Mouse (Mus musculus): ENCODE measurements around the gene Atp4a. TPM values are rescaled to one million over a fixed set of nuclear protein-coding genes. Genes with fewer than 3 reads are reported as not detected.

Gene Atp4a
- not detected in 2 replicates for total RNA-seq (2014; rRNA removed; ENCODE audit: low replicate concordance)
- 0.04 TPM in 1 of 2 replicates, not detected in the other for polyA plus RNA-seq (2015; fragmentation: Nextera tagmentation; extraction: Ambion mirVana)

GRCm38 (mm10) chr7:30711942-30712341, at the start of gene Atp4a:
Gene Atp4a, plus strand, starts transcription at chr7:30712209.
- WGBS: 77% methylated on average over 3 of the region's 3 CpGs
- no peak for DNase-seq (ENCODE audit: low spot score)
- no peak for ATAC-seq (ENCODE audit: insufficient read depth, low read depth)
- H3K27ac ChIP-seq (ENCODE audit: low read depth): no peak within 1 kb of the TSS
- H3K4me2 ChIP-seq (ENCODE audit: low read depth, low read length): no peak within 1 kb of the TSS
- H3K4me1 ChIP-seq (ENCODE audit: control insufficient read depth, insufficient read depth): peaks cover 11% of the 10 kb centered on the region
- TF ChIP-seq EP300 (IDR thresholded peaks at IDR 0.05; ENCODE audit: low read depth): no peak
- no peak for TF ChIP-seq CTCF (IDR thresholded peaks at IDR 0.05; ENCODE audit: low read depth)
- no peaks in the 10 kb centered on the region for H3K9me3 ChIP-seq (replicated peaks; ENCODE audit: control insufficient read depth, low read length)
- H3K4me3 ChIP-seq (ENCODE audit: low read depth, low read length): no peak within 1 kb of the TSS
- H3K9ac ChIP-seq (replicated peaks; ENCODE audit: low read depth, low read length): no peak within 1 kb of the TSS
- H3K27me3 ChIP-seq (ENCODE audit: control insufficient read depth, insufficient read depth, low read length): peaks cover 5% of the 10 kb centered on the region
- H3K36me3 ChIP-seq (replicated peaks; ENCODE audit: control insufficient read depth, insufficient read depth, low read length): no peaks in the 10 kb centered on the region

- WGBS: under 1% methylated on average over 34 of the region's 34 CpGs
- H3K4me3 ChIP-seq (ENCODE audit: low read depth, low read length): peak within 1 kb of the TSS; percentile 70
- 0 out of 2 replicates have a peak within 1 kb of the TSS, but pooled peaks have one; percentile 31 for H3K27ac ChIP-seq (ENCODE audit: low read depth)
- H3K36me3 ChIP-seq (replicated peaks; ENCODE audit: control insufficient read depth, insufficient read depth, low read length): peaks cover 21% of the 10 kb centered on the region
- no peak for TF ChIP-seq CTCF (IDR thresholded peaks at IDR 0.05; ENCODE audit: low read depth)
- TF ChIP-seq EP300 (IDR thresholded peaks at IDR 0.05; ENCODE audit: low read depth): no peak
- H3K9me3 ChIP-seq (replicated peaks; ENCODE audit: control insufficient read depth, low read length): no peaks in the 10 kb centered on the region
- H3K27me3 ChIP-seq (ENCODE audit: control insufficient read depth, insufficient read depth, low read length): no peaks in the 10 kb centered on the region
- H3K4me2 ChIP-seq (ENCODE audit: low read depth, low read length): peak within 1 kb of the TSS; percentile 86
- H3K9ac ChIP-seq (replicated peaks; ENCODE audit: low read depth, low read length): peak within 1 kb of the TSS; percentile 64
- H3K4me1 ChIP-seq (ENCODE audit: control insufficient read depth, insufficient read depth): peaks cover 9% of the 10 kb centered on the region
- peak; percentile 87 for DNase-seq (ENCODE audit: low spot score)
- peak; percentile 97 for ATAC-seq (ENCODE audit: insufficient read depth, low read depth)
Measured at GRCm38 (mm10) chr7:30664529-30665200, 47.3 kb upstream of the Atp4a start, which contains the start of gene Haus5. Gene Haus5, minus strand, starts transcription at chr7:30664994.

- WGBS: under 1% methylated on average over 11 of the region's 11 CpGs
- Histone ChIP-seq H3K36me3 (replicated peaks; ENCODE audit: control insufficient read depth, insufficient read depth, low read length) (peaks cover 15% of the 10 kb centered on the region), H3K9ac (replicated peaks; ENCODE audit: low read depth, low read length) (peak overlapping the region; percentile 64), H3K27me3 (ENCODE audit: control insufficient read depth, insufficient read depth, low read length) (no peaks in the 10 kb centered on the region), H3K9me3 (replicated peaks; ENCODE audit: control insufficient read depth, low read length) (no peaks in the 10 kb centered on the region), H3K4me2 (ENCODE audit: low read depth, low read length) (peak overlapping the region; percentile 86), H3K4me3 (ENCODE audit: low read depth, low read length) (peak overlapping the region; percentile 70), H3K27ac (ENCODE audit: low read depth) (0 out of 2 replicates have a peak overlapping the region, but pooled peaks have one; percentile 31), H3K4me1 (ENCODE audit: control insufficient read depth, insufficient read depth) (peaks cover 9% of the 10 kb centered on the region)
- peak; percentile 27 for DNase-seq (ENCODE audit: low spot score)
- no peak; the same call in 1 of the 2 replicates for ATAC-seq (ENCODE audit: insufficient read depth, low read depth)
- no peak for TF ChIP-seq EP300 (IDR thresholded peaks at IDR 0.05; ENCODE audit: low read depth)
- TF ChIP-seq CTCF (IDR thresholded peaks at IDR 0.05; ENCODE audit: low read depth): no peak
Measured at GRCm38 (mm10) chr7:30665321-30665720, 46.7 kb upstream of the Atp4a start.

GRCm38 (mm10) chr7:30669229-30669628, 42.8 kb upstream of the Atp4a start:
- Histone ChIP-seq H3K4me1 (ENCODE audit: control insufficient read depth, insufficient read depth) (peaks cover 9% of the 10 kb centered on the region), H3K9me3 (replicated peaks; ENCODE audit: control insufficient read depth, low read length) (no peaks in the 10 kb centered on the region), H3K9ac (replicated peaks; ENCODE audit: low read depth, low read length) (no peak overlapping the region), H3K36me3 (replicated peaks; ENCODE audit: control insufficient read depth, insufficient read depth, low read length) (no peaks in the 10 kb centered on the region), H3K27me3 (ENCODE audit: control insufficient read depth, insufficient read depth, low read length) (no peaks in the 10 kb centered on the region), H3K4me2 (ENCODE audit: low read depth, low read length) (no peak overlapping the region), H3K27ac (ENCODE audit: low read depth) (no peak overlapping the region), H3K4me3 (ENCODE audit: low read depth, low read length) (no peak overlapping the region)
- DNase-seq (ENCODE audit: low spot score) (no peak), ATAC-seq (ENCODE audit: insufficient read depth, low read depth) (no peak)
- no peak; the same call in 1 of the 2 replicates for TF ChIP-seq CTCF (IDR thresholded peaks at IDR 0.05; ENCODE audit: low read depth)
- no peak for TF ChIP-seq EP300 (IDR thresholded peaks at IDR 0.05; ENCODE audit: low read depth)
- 37% methylated on average over 3 of the region's 3 CpGs for WGBS

GRCm38 (mm10) chr7:30671480-30671879, 40.5 kb upstream of the Atp4a start, which contains the start of gene Pmis2:
Gene Pmis2, minus strand, starts transcription at chr7:30671605.
- no peaks in the 10 kb centered on the region for H3K9me3 ChIP-seq (replicated peaks; ENCODE audit: control insufficient read depth, low read length)

More at GRCm38 (mm10) chr7:30671480-30671879, 40.5 kb upstream of the Atp4a start, which contains the start of gene Pmis2:
- TF ChIP-seq CTCF (IDR thresholded peaks at IDR 0.05; ENCODE audit: low read depth) (no peak), EP300 (IDR thresholded peaks at IDR 0.05; ENCODE audit: low read depth) (no peak)
- 64% methylated on average over 9 of the region's 9 CpGs for WGBS
- Histone ChIP-seq H3K4me3 (ENCODE audit: low read depth, low read length) (no peak within 1 kb of the TSS), H3K4me1 (ENCODE audit: control insufficient read depth, insufficient read depth) (no peaks in the 10 kb centered on the region), H3K4me2 (ENCODE audit: low read depth, low read length) (no peak within 1 kb of the TSS), H3K9ac (replicated peaks; ENCODE audit: low read depth, low read length) (no peak within 1 kb of the TSS), H3K36me3 (replicated peaks; ENCODE audit: control insufficient read depth, insufficient read depth, low read length) (no peaks in the 10 kb centered on the region), H3K27ac (ENCODE audit: low read depth) (no peak within 1 kb of the TSS), H3K27me3 (ENCODE audit: control insufficient read depth, insufficient read depth, low read length) (no peaks in the 10 kb centered on the region)
- ATAC-seq (ENCODE audit: insufficient read depth, low read depth): no peak
- no peak for DNase-seq (ENCODE audit: low spot score)
